Mouse (Mus musculus): ENCODE data around the gene Vmn2r15. TPM values are rescaled to one million over a fixed set of nuclear protein-coding genes. Genes with fewer than 3 reads are reported as not detected.

Vmn2r15 gene
- not detected in 2 replicates for total RNA-seq (2017)

- no peak for ATAC-seq (replicated peaks; ENCODE audit: low read depth, poor library complexity, severe bottlenecking)
These were observed at the start of gene Vmn2r15 for GRCm38 (mm10) chr5:109297544-109297943. Gene Vmn2r15 (minus strand): TSS chr5:109297644.

GRCm38 (mm10) chr5:109329862-109330261 is 32.4 kb upstream of the Vmn2r15 start, which contains the start of gene Vmn2r16:
Gene Vmn2r16 (plus strand): TSS chr5:109330162.
- no peak for ATAC-seq (replicated peaks; ENCODE audit: low read depth, poor library complexity, severe bottlenecking)

GRCm38 (mm10) chr5:109294655-109295054 is 2.8 kb downstream of the Vmn2r15 start:
- ATAC-seq (replicated peaks; ENCODE audit: low read depth, poor library complexity, severe bottlenecking), result no peak

Other genes starting within 250 kb of the Vmn2r15 start
- gene Vmn2r11, start 238.1 kb downstream of the Vmn2r15 start, total RNA-seq (2017), result not detected in 2 replicates
- not detected in 2 replicates for gene Vmn2r12, start 199.7 kb downstream of the Vmn2r15 start, total RNA-seq (2017)
- gene Vmn2r13, start 105.4 kb downstream of the Vmn2r15 start, total RNA-seq (2017), result not detected in 2 replicates
- not detected in 2 replicates for gene Vmn2r14, start 72.9 kb downstream of the Vmn2r15 start, total RNA-seq (2017)
- not detected in 2 replicates for gene Vmn2r16, start 32.5 kb upstream of the Vmn2r15 start, total RNA-seq (2017)
- not detected in 2 replicates for gene Vmn2r17, start 122.0 kb upstream of the Vmn2r15 start, total RNA-seq (2017)

All from common myeloid progenitor, adult 5-6 weeks (primary cell).